Mouse (Mus musculus): ENCODE results near the gene 4921501E09Rik. TPM values are rescaled to one million over a fixed set of nuclear protein-coding genes. Genes with fewer than 3 reads are reported as not detected.

The 4921501E09Rik gene
- polyA plus RNA-seq (2012; fragmentation: generic; extraction: Trizol), result not detected

GRCm38 (mm10) chr17:33067958-33068357 is at the start of gene 4921501E09Rik:
Gene 4921501E09Rik, minus strand, starts transcription at chr17:33068058.
- H3K36me3 ChIP-seq (ENCODE audit: control insufficient read depth, insufficient read depth), result no peaks in the 10 kb centered on the region
- TF ChIP-seq MAX (IDR thresholded peaks at IDR 0.05; ENCODE audit: low read depth) (no peak), USF1 (IDR thresholded peaks at IDR 0.05; ENCODE audit: low read depth) (no peak), REST (IDR thresholded peaks at IDR 0.05; ENCODE audit: insufficient read depth, insufficient read length) (no peak), MYOG (IDR thresholded peaks at IDR 0.05; ENCODE audit: control insufficient read depth in 1 of 3, insufficient read depth in 1 of 3, insufficient read length in 2 of 3, low read depth in 2 of 3) (no peak), POLR2A (IDR thresholded peaks at IDR 0.05; ENCODE audit: insufficient read length, low read depth) (no peak), POLR2AphosphoS2 (IDR thresholded peaks at IDR 0.05; ENCODE audit: insufficient read length, low read depth) (no peak), SRF (IDR thresholded peaks at IDR 0.05; ENCODE audit: control insufficient read depth, insufficient read length, low read depth) (no peak), TCF3 (IDR thresholded peaks at IDR 0.05; ENCODE audit: insufficient read length, low read depth) (no peak), MYOD1 (IDR thresholded peaks at IDR 0.05; ENCODE audit: control insufficient read depth in 1 of 3, insufficient read length in 2 of 3, low read depth in 2 of 3) (no peak), CEBPB (IDR thresholded peaks at IDR 0.05; ENCODE audit: insufficient read depth, poor library complexity, severe bottlenecking) (no peak), TCF12 (IDR thresholded peaks at IDR 0.05; ENCODE audit: insufficient read depth, poor library complexity, severe bottlenecking) (no peak), E2F4 (IDR thresholded peaks at IDR 0.05; ENCODE audit: insufficient read depth) (no peak)
- no peak within 1 kb of the TSS for H3ac ChIP-seq (ENCODE audit: control insufficient read depth, insufficient read length)
- H3K79me2 ChIP-seq (ENCODE audit: control insufficient read depth, insufficient read depth), result no peaks in the 10 kb centered on the region
- H3K4me2 ChIP-seq (ENCODE audit: low read depth), result no peak within 1 kb of the TSS
- H3K27me3 ChIP-seq (ENCODE audit: control insufficient read depth, insufficient read depth, insufficient read length), result no peaks in the 10 kb centered on the region
- H3K4me3 ChIP-seq, result no peak within 1 kb of the TSS

GRCm38 (mm10) chr17:33097396-33097795 is 29.5 kb upstream of the 4921501E09Rik start:
- no peak for TF ChIP-seq E2F4 (IDR thresholded peaks at IDR 0.05; ENCODE audit: insufficient read depth)
- Histone ChIP-seq H3K4me2 (ENCODE audit: low read depth) (no peak overlapping the region), H3K27me3 (ENCODE audit: control insufficient read depth, insufficient read depth, insufficient read length) (no peaks in the 10 kb centered on the region), H3ac (ENCODE audit: control insufficient read depth, insufficient read length) (no peak overlapping the region), H3K4me3 (no peak overlapping the region), H3K36me3 (ENCODE audit: control insufficient read depth, insufficient read depth) (no peaks in the 10 kb centered on the region), H3K79me2 (ENCODE audit: control insufficient read depth, insufficient read depth) (peaks cover 38% of the 10 kb centered on the region)

GRCm38 (mm10) chr17:33092391-33093193 is 24.7 kb upstream of the 4921501E09Rik start:
- H3ac ChIP-seq (ENCODE audit: control insufficient read depth, insufficient read length), result peak overlapping the region; percentile 64
- H3K27me3 ChIP-seq (ENCODE audit: control insufficient read depth, insufficient read depth, insufficient read length), result no peaks in the 10 kb centered on the region
- no peaks in the 10 kb centered on the region for H3K36me3 ChIP-seq (ENCODE audit: control insufficient read depth, insufficient read depth)
- H3K4me2 ChIP-seq (ENCODE audit: low read depth), result peak overlapping the region; percentile 66
- H3K4me3 ChIP-seq, result peak overlapping the region; percentile 78
- H3K79me2 ChIP-seq (ENCODE audit: control insufficient read depth, insufficient read depth), result peaks cover 36% of the 10 kb centered on the region
- TF ChIP-seq POLR2A (IDR thresholded peaks at IDR 0.05; ENCODE audit: insufficient read length, low read depth), result peak; percentile 59
- TF ChIP-seq POLR2AphosphoS2 (IDR thresholded peaks at IDR 0.05; ENCODE audit: insufficient read length, low read depth), result peak; percentile 55
- TF ChIP-seq SRF (IDR thresholded peaks at IDR 0.05; ENCODE audit: control insufficient read depth, insufficient read length, low read depth), result no peak
- TF ChIP-seq REST (IDR thresholded peaks at IDR 0.05; ENCODE audit: insufficient read depth, insufficient read length), result no peak
- TF ChIP-seq MYOG (IDR thresholded peaks at IDR 0.05; ENCODE audit: control insufficient read depth in 1 of 3, insufficient read depth in 1 of 3, insufficient read length in 2 of 3, low read depth in 2 of 3), result no peak

GRCm38 (mm10) chr17:33091630-33092029 is 23.8 kb upstream of the 4921501E09Rik start:
- TF ChIP-seq USF1 (IDR thresholded peaks at IDR 0.05; ENCODE audit: low read depth) (no peak), E2F4 (IDR thresholded peaks at IDR 0.05; ENCODE audit: insufficient read depth) (no peak), TCF12 (IDR thresholded peaks at IDR 0.05; ENCODE audit: insufficient read depth, poor library complexity, severe bottlenecking) (no peak), MYOD1 (IDR thresholded peaks at IDR 0.05; ENCODE audit: control insufficient read depth in 1 of 3, insufficient read length in 2 of 3, low read depth in 2 of 3) (no peak), POLR2AphosphoS2 (IDR thresholded peaks at IDR 0.05; ENCODE audit: insufficient read length, low read depth) (no peak), MAX (IDR thresholded peaks at IDR 0.05; ENCODE audit: low read depth) (no peak), MYOG (IDR thresholded peaks at IDR 0.05; ENCODE audit: control insufficient read depth in 1 of 3, insufficient read depth in 1 of 3, insufficient read length in 2 of 3, low read depth in 2 of 3) (no peak), CEBPB (IDR thresholded peaks at IDR 0.05; ENCODE audit: insufficient read depth, poor library complexity, severe bottlenecking) (no peak), REST (IDR thresholded peaks at IDR 0.05; ENCODE audit: insufficient read depth, insufficient read length) (no peak)
- no peak overlapping the region for H3K4me2 ChIP-seq (ENCODE audit: low read depth)
- H3K79me2 ChIP-seq (ENCODE audit: control insufficient read depth, insufficient read depth), result peaks cover 26% of the 10 kb centered on the region
- no peaks in the 10 kb centered on the region for H3K27me3 ChIP-seq (ENCODE audit: control insufficient read depth, insufficient read depth, insufficient read length)
- no peak overlapping the region for H3ac ChIP-seq (ENCODE audit: control insufficient read depth, insufficient read length)
- peak overlapping the region; percentile 78 for H3K4me3 ChIP-seq
- H3K36me3 ChIP-seq (ENCODE audit: control insufficient read depth, insufficient read depth), result no peaks in the 10 kb centered on the region

GRCm38 (mm10) chr17:33089220-33089949 is 21.5 kb upstream of the 4921501E09Rik start, which contains the start of gene Zfp563:
Gene Zfp563, plus strand, starts transcription at chr17:33089310.
- Histone ChIP-seq H3K79me2 (ENCODE audit: control insufficient read depth, insufficient read depth) (peaks cover 17% of the 10 kb centered on the region), H3ac (ENCODE audit: control insufficient read depth, insufficient read length) (no peak within 1 kb of the TSS), H3K27me3 (ENCODE audit: control insufficient read depth, insufficient read depth, insufficient read length) (no peaks in the 10 kb centered on the region), H3K4me3 (peak within 1 kb of the TSS; percentile 46), H3K36me3 (ENCODE audit: control insufficient read depth, insufficient read depth) (no peaks in the 10 kb centered on the region), H3K4me2 (ENCODE audit: low read depth) (peak within 1 kb of the TSS; percentile 84)
- TF ChIP-seq TCF3 (IDR thresholded peaks at IDR 0.05; ENCODE audit: insufficient read length, low read depth) (no peak), REST (IDR thresholded peaks at IDR 0.05; ENCODE audit: insufficient read depth, insufficient read length) (no peak), USF1 (IDR thresholded peaks at IDR 0.05; ENCODE audit: low read depth) (peak; percentile 60), MYOD1 (IDR thresholded peaks at IDR 0.05; ENCODE audit: control insufficient read depth in 1 of 3, insufficient read length in 2 of 3, low read depth in 2 of 3) (no peak), TCF12 (IDR thresholded peaks at IDR 0.05; ENCODE audit: insufficient read depth, poor library complexity, severe bottlenecking) (no peak), CEBPB (IDR thresholded peaks at IDR 0.05; ENCODE audit: insufficient read depth, poor library complexity, severe bottlenecking) (no peak), E2F4 (IDR thresholded peaks at IDR 0.05; ENCODE audit: insufficient read depth) (no peak), MAX (IDR thresholded peaks at IDR 0.05; ENCODE audit: low read depth) (no peak), SRF (IDR thresholded peaks at IDR 0.05; ENCODE audit: control insufficient read depth, insufficient read length, low read depth) (no peak), POLR2AphosphoS2 (IDR thresholded peaks at IDR 0.05; ENCODE audit: insufficient read length, low read depth) (no peak), POLR2A (IDR thresholded peaks at IDR 0.05; ENCODE audit: insufficient read length, low read depth) (peak; percentile 49), MYOG (IDR thresholded peaks at IDR 0.05; ENCODE audit: control insufficient read depth in 1 of 3, insufficient read depth in 1 of 3, insufficient read length in 2 of 3, low read depth in 2 of 3) (peak in 1 of 3 experiments; percentile 8)

All from myocyte (in vitro differentiated cells).